Mouse (Mus musculus) C3H10T1/2 (cell line): ENCODE results near the gene Vmn1r218. TPM values are rescaled to one million over a fixed set of nuclear protein-coding genes. Genes with fewer than 3 reads are reported as not detected.

Source experiments
- polyA plus RNA-seq, 2 experiments: library from polyadenylated mRNA; unstranded; fragments of >200 nt; fragmentation: generic; extraction: Trizol; gene quantifications; one replicate each; pipeline ENCODE4 v1.2.1; 2012; ENCODE audit warnings: missing spikeins in 2 of 2

Gene Vmn1r218
- polyA plus RNA-seq = not detected

DNA sequence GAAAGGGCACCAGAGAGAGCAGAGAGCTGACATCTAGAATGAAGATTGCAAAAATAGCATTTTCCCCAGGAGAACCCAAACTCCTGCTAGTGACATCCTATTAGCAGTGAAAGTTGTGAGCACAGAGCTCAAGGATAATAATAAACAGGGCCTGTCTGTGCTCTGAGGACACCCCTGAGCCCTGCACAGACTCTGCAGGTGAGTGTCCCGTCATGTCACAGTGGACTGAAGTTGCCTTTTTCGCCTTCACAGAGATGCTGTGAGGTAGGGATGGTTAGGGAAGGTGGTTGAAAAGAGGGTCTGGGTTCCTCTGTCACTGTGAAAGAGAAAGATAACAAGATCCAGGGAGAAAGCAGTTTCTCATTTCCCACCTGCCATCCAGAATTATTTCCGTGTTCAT is at the start of gene Vmn1r218:
Gene Vmn1r218, plus strand, starts transcription at position 57 of the 400 bp plus-strand sequence.

DNA sequence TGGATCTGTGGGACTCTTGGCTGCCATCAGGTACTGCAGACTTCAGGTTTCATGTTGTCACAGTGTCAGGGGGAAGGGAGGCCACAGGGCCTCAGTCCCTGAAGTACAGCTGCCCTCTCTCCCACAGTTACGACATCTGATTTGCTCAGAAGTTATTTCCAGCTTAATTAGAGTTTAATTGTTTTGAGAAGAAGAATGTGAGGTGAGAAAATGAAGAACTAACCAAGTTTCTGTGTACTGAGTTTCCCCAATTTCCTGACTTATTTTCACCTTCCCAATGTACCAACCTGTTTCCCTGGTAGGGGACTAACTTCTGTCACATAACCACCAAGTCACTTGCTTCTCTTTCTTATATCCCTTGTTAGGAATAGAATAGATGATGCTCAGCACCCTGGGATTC is 14.8 kb upstream of the Vmn1r218 start, which contains the start of gene Vmn1r217:
Gene Vmn1r217, minus strand, starts transcription at position 101 of the 400 bp plus-strand sequence.

DNA sequence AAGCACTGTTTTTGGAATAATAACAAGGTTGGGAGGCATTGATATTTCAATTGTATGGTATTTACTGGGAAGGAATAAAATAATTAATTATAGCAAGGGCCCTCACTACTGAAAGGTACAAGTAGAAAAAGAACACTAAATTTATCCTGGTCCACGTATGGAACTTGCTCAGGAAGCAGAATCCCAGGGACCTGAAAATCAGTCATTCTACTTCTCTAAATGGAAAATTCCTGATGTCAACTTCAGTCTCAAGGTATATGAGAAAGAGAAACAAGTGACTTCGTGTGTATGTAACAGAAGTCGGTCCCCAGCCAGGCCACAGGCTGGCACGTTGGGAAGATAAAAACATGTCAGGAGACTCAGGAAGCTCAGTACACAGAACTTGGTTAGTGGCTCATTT is 26.1 kb downstream of the Vmn1r218 start, which contains the start of gene Vmn1r219:
Gene Vmn1r219, plus strand, starts transcription at position 301 of the 400 bp plus-strand sequence.

DNA sequence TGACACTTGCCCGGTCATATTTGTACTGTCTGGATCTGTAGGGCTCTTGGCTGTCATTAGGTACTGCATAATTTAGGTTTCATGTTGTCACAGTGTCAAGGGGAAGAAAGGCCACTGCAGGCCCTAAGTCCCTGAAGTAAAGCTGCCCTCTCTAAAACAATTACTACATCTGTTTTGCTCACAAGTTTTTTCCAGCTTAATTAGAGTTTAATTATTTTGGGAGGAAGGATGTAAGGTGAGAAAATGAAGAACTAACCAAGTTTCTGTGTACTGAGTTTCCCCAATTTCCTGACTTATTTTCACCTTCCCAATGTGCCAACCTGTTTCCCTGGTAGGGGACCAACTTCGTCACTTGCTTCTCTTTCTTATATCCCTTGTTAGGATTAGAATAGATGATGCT is 54.9 kb downstream of the Vmn1r218 start, which contains the start of gene Vmn1r220:
Gene Vmn1r220, minus strand, starts transcription at position 101 of the 400 bp plus-strand sequence.

Other genes starting within 250 kb of the Vmn1r218 start
- not detected for gene Vmn1r212, start 248.9 kb upstream of the Vmn1r218 start, polyA plus RNA-seq
- not detected for gene Vmn1r213, start 125.5 kb upstream of the Vmn1r218 start, polyA plus RNA-seq
- not detected for gene Vmn1r214, start 102.7 kb upstream of the Vmn1r218 start, polyA plus RNA-seq
- not detected for gene Vmn1r215, start 65.1 kb upstream of the Vmn1r218 start, polyA plus RNA-seq
- not detected for gene Vmn1r217, start 14.9 kb upstream of the Vmn1r218 start, polyA plus RNA-seq
- gene Vmn1r219, start 26.2 kb downstream of the Vmn1r218 start, polyA plus RNA-seq = not detected
- not detected for gene Vmn1r220, start 54.8 kb downstream of the Vmn1r218 start, polyA plus RNA-seq
- gene Vmn1r221, start 81.0 kb downstream of the Vmn1r218 start, polyA plus RNA-seq = not detected
- not detected for gene Vmn1r222, start 102.8 kb downstream of the Vmn1r218 start, polyA plus RNA-seq
- not detected for gene Vmn1r223, start 114.0 kb downstream of the Vmn1r218 start, polyA plus RNA-seq
- 1 to 10 TPM in 1 of 2 experiments, under 1 TPM in 1; 0.22 to 1.4 TPM for gene Zfp322a, start 236.1 kb downstream of the Vmn1r218 start, polyA plus RNA-seq